Mouse (Mus musculus) C2C12 (cell line): ENCODE results near the gene Slc32a1. TPM values are rescaled to one million over a fixed set of nuclear protein-coding genes. Genes with fewer than 3 reads are reported as not detected.

Experiments
- H3K27me3 ChIP-seq: one replicate; pipeline ENCODE4 v1.6.1; 2011; ENCODE audit not compliant: control insufficient read depth, insufficient read depth, insufficient read length
- H3K36me3 ChIP-seq: one replicate; pipeline ENCODE4 v1.6.1; 2011; ENCODE audit not compliant: control insufficient read depth, insufficient read depth
- H3K4me3 ChIP-seq: one replicate; pipeline ENCODE4 v1.5.1; 2011; ENCODE audit warnings: mild to moderate bottlenecking, control low read depth; ENCODE audit not compliant: poor library complexity, insufficient read depth, severe bottlenecking
- H3K79me2 ChIP-seq: one replicate; pipeline ENCODE4 v1.6.1; 2011; ENCODE audit not compliant: control insufficient read depth, insufficient read depth
- H3K79me3 ChIP-seq: one replicate; pipeline ENCODE4 v1.6.1; 2011; ENCODE audit warnings: low read depth, control low read depth
- H3ac ChIP-seq: one replicate; pipeline ENCODE3; 2011; ENCODE audit warnings: low read depth; ENCODE audit not compliant: control insufficient read depth, insufficient read length
- CEBPB ChIP-seq: IDR thresholded peaks from one replicate; pipeline ENCODE4 v1.6.1; 2011; ENCODE audit warnings: low read depth, mild to moderate bottlenecking, control low read depth, moderate library complexity
- CTCF ChIP-seq: IDR thresholded peaks from one replicate; pipeline ENCODE4 v1.5.1; 2011; ENCODE audit not compliant: control insufficient read depth, insufficient read depth, insufficient read length
- FOSL1 ChIP-seq: IDR thresholded peaks from one replicate; pipeline ENCODE4 v1.8.0; 2011; ENCODE audit warnings: mild to moderate bottlenecking, low read length; ENCODE audit not compliant: poor library complexity, insufficient read depth, severe bottlenecking
- MAX ChIP-seq: IDR thresholded peaks from one replicate; pipeline ENCODE4 v1.6.1; 2011; ENCODE audit warnings: mild to moderate bottlenecking, control low read depth
- MYOD1 ChIP-seq: IDR thresholded peaks from one replicate; pipeline ENCODE4 v1.6.1; 2011; ENCODE audit warnings: low read depth; ENCODE audit not compliant: control insufficient read depth, insufficient read length
- MYOG ChIP-seq: IDR thresholded peaks from one replicate; pipeline ENCODE4 v1.6.1; 2011; ENCODE audit not compliant: control insufficient read depth, insufficient read length; ENCODE audit errors: extremely low read depth
- USF1 ChIP-seq: IDR thresholded peaks from one replicate; pipeline ENCODE4 v1.6.1; 2011; ENCODE audit warnings: low read depth, mild to moderate bottlenecking, control low read depth, moderate library complexity
- polyA plus RNA-seq: library from polyadenylated mRNA; unstranded; fragments of >200 nt; fragmentation: generic; extraction: Trizol; gene quantifications from one replicate; pipeline ENCODE4 v1.2.1, GENCODE M21; 2012; ENCODE audit warnings: missing spikeins

Gene Slc32a1
- polyA plus RNA-seq, 1 experiment = 0.01 TPM

DNA sequence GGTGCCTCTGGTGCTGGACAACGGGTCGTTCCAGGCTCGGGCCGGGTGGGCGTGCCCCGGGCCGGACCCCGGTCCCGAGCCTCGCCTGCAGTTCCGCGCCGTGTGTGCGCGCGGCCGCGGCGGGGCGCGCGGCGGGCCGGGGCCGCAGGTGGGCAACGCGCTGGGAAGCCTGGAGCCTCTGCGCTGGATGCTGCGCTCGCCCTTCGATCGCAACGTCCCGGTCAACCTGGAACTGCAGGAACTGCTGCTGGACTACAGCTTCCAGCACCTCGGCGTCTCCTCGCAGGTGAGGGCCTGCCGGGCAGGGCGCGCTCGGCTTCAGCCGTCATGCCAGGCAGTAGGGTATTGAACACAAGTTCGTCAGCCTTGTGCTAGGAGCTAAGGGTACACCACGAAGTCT, 14.7 kb downstream of the Slc32a1 start:
- peaks cover 33% of the 10 kb centered on the region for H3K36me3 ChIP-seq
- peak overlapping the region; percentile 85 for H3ac ChIP-seq
- H3K79me2 ChIP-seq = peaks cover 18% of the 10 kb centered on the region
- peaks cover 10% of the 10 kb centered on the region for H3K79me3 ChIP-seq
- no peak for TF ChIP-seq MYOG
- no peak for TF ChIP-seq MAX
- TF ChIP-seq FOSL1 = no peak
- TF ChIP-seq CEBPB = no peak
- TF ChIP-seq MYOD1 = no peak
- no peak for TF ChIP-seq CTCF
- TF ChIP-seq USF1 = no peak
- peaks cover 14% of the 10 kb centered on the region for H3K27me3 ChIP-seq
- H3K4me3 ChIP-seq = peak overlapping the region; percentile 71

DNA sequence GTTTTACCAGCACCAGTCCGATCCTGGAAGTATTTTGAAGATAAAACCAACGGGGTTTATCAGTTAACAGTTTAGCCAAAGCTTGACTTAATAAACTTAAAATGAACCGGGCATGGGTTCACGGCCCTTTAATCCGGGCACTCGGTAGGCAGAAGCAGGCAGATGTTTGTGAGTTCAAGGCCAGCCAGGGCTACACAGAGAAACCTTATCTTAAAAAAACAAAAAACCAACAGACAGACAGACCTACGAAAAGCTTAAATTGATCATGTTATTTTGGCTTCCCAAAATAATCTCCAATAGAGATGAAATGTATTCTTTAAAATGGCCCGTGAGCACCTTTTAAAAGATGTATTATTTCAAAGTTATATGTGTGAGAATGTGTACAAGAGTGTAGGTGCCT, 15.1 kb downstream of the Slc32a1 start:
- Histone ChIP-seq H3ac (peak overlapping the region; percentile 13), H3K79me3 (peaks cover 10% of the 10 kb centered on the region), H3K27me3 (peaks cover 13% of the 10 kb centered on the region), H3K36me3 (peaks cover 38% of the 10 kb centered on the region), H3K4me3 (peak overlapping the region; percentile 71), H3K79me2 (peaks cover 18% of the 10 kb centered on the region)
- TF ChIP-seq MYOD1 = no peak
- no peak for TF ChIP-seq CEBPB
- TF ChIP-seq MAX = no peak
- TF ChIP-seq MYOG = no peak
- TF ChIP-seq USF1 = no peak
- TF ChIP-seq FOSL1 = no peak
- TF ChIP-seq CTCF = no peak

DNA sequence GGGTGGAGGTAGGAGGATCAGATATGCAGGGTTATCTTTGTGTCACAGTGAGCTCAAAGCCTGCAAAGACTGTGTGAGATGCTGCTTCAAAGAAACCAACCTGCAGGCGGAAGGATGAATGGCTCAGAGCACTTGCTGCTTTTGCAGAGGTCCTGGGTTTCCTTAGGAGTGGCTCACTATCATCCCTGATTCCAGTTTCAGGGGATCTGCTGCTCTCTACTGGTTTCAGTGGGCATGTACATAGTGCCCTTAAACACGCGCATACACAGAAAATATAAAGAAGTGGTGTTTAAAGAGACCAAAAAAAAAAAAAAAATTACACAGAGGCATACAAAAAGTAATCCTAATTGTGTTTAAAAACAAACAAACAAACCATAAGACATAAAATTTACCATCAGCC, 18.3 kb downstream of the Slc32a1 start:
- Histone ChIP-seq H3K27me3 (no peaks in the 10 kb centered on the region), H3K4me3 (no peak overlapping the region), H3K79me3 (peaks cover 10% of the 10 kb centered on the region), H3ac (no peak overlapping the region), H3K36me3 (peaks cover 70% of the 10 kb centered on the region), H3K79me2 (peaks cover 18% of the 10 kb centered on the region)
- TF ChIP-seq MYOD1 = no peak
- TF ChIP-seq MAX = no peak
- no peak for TF ChIP-seq USF1
- TF ChIP-seq CTCF = no peak
- no peak for TF ChIP-seq CEBPB
- no peak for TF ChIP-seq MYOG

DNA sequence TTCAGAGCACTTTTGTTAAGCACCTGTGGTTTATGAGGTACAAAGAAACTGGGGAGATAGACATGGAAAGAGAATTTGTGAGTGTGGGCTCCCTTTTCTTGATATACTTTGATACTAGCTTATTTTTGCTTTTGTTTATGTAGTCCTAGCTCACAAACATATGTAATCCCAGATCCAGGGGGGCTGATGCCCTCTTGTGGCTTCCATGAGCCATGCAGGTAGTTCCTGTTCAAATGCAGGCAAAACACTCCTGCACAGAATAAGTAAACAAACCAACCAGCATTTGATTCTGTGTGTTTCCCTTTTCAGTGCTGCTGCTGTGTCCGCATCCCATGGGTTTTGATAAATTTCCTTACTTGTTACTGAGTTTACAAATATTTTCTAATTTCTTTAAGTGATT, 18.8 kb downstream of the Slc32a1 start:
- H3K79me2 ChIP-seq = peaks cover 18% of the 10 kb centered on the region
- TF ChIP-seq CTCF (no peak), CEBPB (no peak), MYOD1 (no peak), USF1 (no peak), MAX (no peak), MYOG (no peak), FOSL1 (no peak)
- H3K79me3 ChIP-seq = peaks cover 10% of the 10 kb centered on the region
- no peak overlapping the region for H3ac ChIP-seq
- no peak overlapping the region for H3K4me3 ChIP-seq
- peaks cover 70% of the 10 kb centered on the region for H3K36me3 ChIP-seq
- no peaks in the 10 kb centered on the region for H3K27me3 ChIP-seq

DNA sequence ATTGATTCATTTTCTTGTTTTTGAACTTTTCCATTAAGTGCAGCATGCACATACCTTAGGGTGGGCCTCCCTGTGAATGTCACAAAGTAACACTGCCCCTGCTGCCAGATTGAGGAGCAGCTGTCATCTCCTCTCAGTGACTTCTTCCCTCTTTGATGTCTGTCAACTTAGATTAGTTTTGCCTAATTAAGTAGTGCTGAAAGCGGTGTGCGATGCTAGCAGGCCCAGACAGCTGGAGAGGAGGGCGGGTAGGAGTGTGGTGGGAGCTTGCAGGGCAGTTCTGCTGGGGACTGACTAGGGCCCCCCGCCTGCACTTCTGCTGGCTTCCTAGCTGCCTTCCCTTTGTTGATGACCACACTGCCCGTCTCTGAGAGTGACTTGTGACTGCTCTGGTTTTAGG, 21.3 kb downstream of the Slc32a1 start:
- Histone ChIP-seq H3ac (no peak overlapping the region), H3K79me2 (peaks cover under 1% of the 10 kb centered on the region), H3K36me3 (peaks cover 92% of the 10 kb centered on the region), H3K79me3 (no peaks in the 10 kb centered on the region), H3K27me3 (no peaks in the 10 kb centered on the region), H3K4me3 (no peak overlapping the region)
- no peak for TF ChIP-seq CTCF
- no peak for TF ChIP-seq MAX
- no peak for TF ChIP-seq CEBPB
- TF ChIP-seq MYOG = no peak
- TF ChIP-seq FOSL1 = no peak
- TF ChIP-seq USF1 = no peak
- TF ChIP-seq MYOD1 = no peak

DNA sequence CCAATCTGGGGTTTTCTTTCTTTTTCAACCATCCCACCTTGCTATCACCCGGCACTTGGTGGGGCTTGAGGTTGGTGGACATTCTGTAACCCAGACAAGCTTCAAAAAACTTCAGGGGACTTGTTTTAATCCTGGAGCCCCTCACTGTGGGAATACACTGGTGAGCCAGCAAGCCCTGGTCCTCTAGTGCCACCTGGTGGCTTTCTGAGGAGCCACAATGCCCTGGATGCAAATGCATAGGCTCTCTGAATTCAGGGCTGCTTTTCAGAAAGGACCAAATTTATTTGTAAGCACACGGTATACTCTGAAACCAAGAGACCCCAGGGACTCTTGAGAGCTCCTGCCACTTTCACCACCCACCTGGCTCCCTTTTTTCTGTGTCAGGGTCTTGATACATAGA, 31.3 kb downstream of the Slc32a1 start:
- H3ac ChIP-seq = no peak overlapping the region
- H3K27me3 ChIP-seq = no peaks in the 10 kb centered on the region
- no peaks in the 10 kb centered on the region for H3K79me2 ChIP-seq
- H3K79me3 ChIP-seq = no peaks in the 10 kb centered on the region
- H3K36me3 ChIP-seq = peaks cover 14% of the 10 kb centered on the region
- TF ChIP-seq MYOG = no peak
- peak; percentile 46 for TF ChIP-seq CTCF
- TF ChIP-seq FOSL1 = no peak
- TF ChIP-seq CEBPB = no peak
- TF ChIP-seq MAX = no peak
- TF ChIP-seq MYOD1 = no peak
- no peak for TF ChIP-seq USF1
- H3K4me3 ChIP-seq = no peak overlapping the region
